Mouse (Mus musculus) MEL (cell line): ENCODE measurements around the gene Eif2s2. TPM values are rescaled to one million over a fixed set of nuclear protein-coding genes. Genes with fewer than 3 reads are reported as not detected.

Source experiments
- DNase-seq: peaks from one replicate; pipeline ENCODE4 v3.0.0; 2011; ENCODE audit warnings: low read depth, low spot score
- H3K27ac ChIP-seq: 2 replicates; pipeline ENCODE4 v1.5.1; 2012; ENCODE audit warnings: low read depth, mild to moderate bottlenecking, control low read depth, low read length, moderate library complexity; ENCODE audit not compliant: control insufficient read depth
- H3K27me3 ChIP-seq, 2 experiments: fragments of 150-350 bp in 1 of 2; sonication (generic) in 1 of 2; 2 replicates each; pipeline ENCODE4 v1.6.1; 2012; ENCODE audit warnings: low read length in 2 of 2, mild to moderate bottlenecking in 2 of 2, improper control_type of control experiment in 1 of 2, moderate library complexity in 1 of 2; ENCODE audit not compliant: insufficient read depth in 2 of 2, control insufficient read depth in 1 of 2
- H3K36me3 ChIP-seq, 2 experiments: 2 replicates each; pipeline ENCODE4 v1.6.1; 2012 to 2014; ENCODE audit warnings: low read length in 2 of 2, improper control_type of control experiment in 1 of 2, inconsistent platforms in 1 of 2, mild to moderate bottlenecking in 1 of 2; ENCODE audit not compliant: insufficient read depth in 2 of 2, control insufficient read depth in 1 of 2
- H3K4me1 ChIP-seq, 2 experiments: fragments of 150-350 bp in 1 of 2; sonication (generic) in 1 of 2; 2 replicates each; pipeline ENCODE4 v1.6.1; 2012; ENCODE audit warnings: low read length in 2 of 2, improper control_type of control experiment in 1 of 2, mild to moderate bottlenecking in 1 of 2; ENCODE audit not compliant: insufficient read depth in 2 of 2, control insufficient read depth in 1 of 2
- H3K4me3 ChIP-seq, 2 experiments: fragments of 150-350 bp in 1 of 2; sonication (generic) in 1 of 2; 2 replicates each; pipeline ENCODE4 v1.5.1; 2012; ENCODE audit warnings: low read depth in 2 of 2, low read length in 2 of 2, mild to moderate bottlenecking in 2 of 2, moderate library complexity in 2 of 2, control low read depth in 1 of 2, improper control_type of control experiment in 1 of 2; ENCODE audit not compliant: control insufficient read depth in 1 of 2, insufficient read depth in 1 of 2
- H3K79me2 ChIP-seq: 2 replicates; pipeline ENCODE4 v1.6.1; 2012; ENCODE audit warnings: mild to moderate bottlenecking, low read length, moderate library complexity; ENCODE audit not compliant: control insufficient read depth, poor library complexity, insufficient read depth
- H3K9ac ChIP-seq: 2 replicates; pipeline ENCODE4 v1.6.1; 2012; ENCODE audit warnings: low read depth, mild to moderate bottlenecking, control low read depth, low read length, moderate library complexity; ENCODE audit not compliant: control insufficient read depth, poor library complexity, severe bottlenecking
- H3K9me3 ChIP-seq: fragments of 150-350 bp; sonication (generic); replicated peaks from 2 replicates; pipeline ENCODE4 v1.6.1; 2012; ENCODE audit warnings: mild to moderate bottlenecking, low read length, improper control_type of control experiment, moderate library complexity; ENCODE audit not compliant: insufficient read depth
- CHD2 ChIP-seq: IDR thresholded peaks from 2 replicates; pipeline ENCODE4 v1.6.1; 2011; ENCODE audit warnings: low read length, improper control_type of control experiment
- E2F4 ChIP-seq: IDR thresholded peaks from 2 replicates; pipeline ENCODE4 v1.6.1; 2011; ENCODE audit warnings: low read depth, low read length, improper control_type of control experiment, borderline replicate concordance
- GABPA ChIP-seq: IDR thresholded peaks from 2 replicates; pipeline ENCODE4 v1.6.1; 2012; ENCODE audit warnings: low read depth, mild to moderate bottlenecking, inconsistent platforms, low read length, improper control_type of control experiment, moderate library complexity
- HCFC1 ChIP-seq: IDR thresholded peaks from 2 replicates; pipeline ENCODE4 v1.6.1; 2012; ENCODE audit warnings: low read depth, mild to moderate bottlenecking, inconsistent platforms, low read length, improper control_type of control experiment, moderate library complexity
- JUND ChIP-seq: IDR thresholded peaks from 2 replicates; pipeline ENCODE4 v1.6.1; 2011; ENCODE audit warnings: low read depth, mild to moderate bottlenecking, improper control_type of control experiment, low read length
- KAT2A ChIP-seq: conservative IDR thresholded peaks from 2 replicates; pipeline ENCODE4 v1.6.1; 2012; ENCODE audit warnings: low read depth, low read length, improper control_type of control experiment, inconsistent platforms
- MAZ ChIP-seq: IDR thresholded peaks from 2 replicates; pipeline ENCODE4 v1.6.1; 2012; ENCODE audit warnings: low read depth, mild to moderate bottlenecking, inconsistent platforms, low read length, improper control_type of control experiment
- MEF2A ChIP-seq: IDR thresholded peaks from 2 replicates; pipeline ENCODE4 v1.6.1; 2014; ENCODE audit warnings: low read depth, mild to moderate bottlenecking, inconsistent platforms, low read length, improper control_type of control experiment; ENCODE audit not compliant: poor library complexity, insufficient replicate concordance, severe bottlenecking; ENCODE audit errors: extremely low read depth
- MXI1 ChIP-seq: IDR thresholded peaks from 2 replicates; pipeline ENCODE4 v1.6.1; 2011; ENCODE audit warnings: mild to moderate bottlenecking, low read depth, low read length, improper control_type of control experiment
- MYB ChIP-seq: IDR thresholded peaks from 2 replicates; pipeline ENCODE4 v1.6.1; 2011; ENCODE audit warnings: mild to moderate bottlenecking, low read depth, low read length, improper control_type of control experiment
- MYC ChIP-seq: IDR thresholded peaks from 2 replicates; pipeline ENCODE4 v1.6.1; 2011; ENCODE audit warnings: low read depth, mild to moderate bottlenecking, low read length, improper control_type of control experiment, moderate library complexity
- NRF1 ChIP-seq: IDR thresholded peaks from 2 replicates; pipeline ENCODE4 v1.6.1; 2014; ENCODE audit warnings: low read depth, mild to moderate bottlenecking, inconsistent platforms, low read length, improper control_type of control experiment, moderate library complexity; ENCODE audit not compliant: poor library complexity, insufficient read depth, severe bottlenecking
- POLR2AphosphoS2 ChIP-seq: IDR thresholded peaks from 2 replicates; pipeline ENCODE4 v1.6.1; 2011; ENCODE audit warnings: low read length, improper control_type of control experiment
- POLR2AphosphoS5 ChIP-seq: IDR thresholded peaks from 2 replicates; pipeline ENCODE4 v1.6.1; 2012; ENCODE audit warnings: low read depth, borderline replicate concordance, mild to moderate bottlenecking, inconsistent platforms, low read length, moderate library complexity, mixed read lengths
- RAD21 ChIP-seq: IDR thresholded peaks from 2 replicates; pipeline ENCODE4 v1.6.1; 2011; ENCODE audit warnings: mild to moderate bottlenecking, low read depth, low read length, improper control_type of control experiment
- TAL1 ChIP-seq: IDR thresholded peaks from 2 replicates; pipeline ENCODE4 v1.6.1; 2012; ENCODE audit warnings: mild to moderate bottlenecking, inconsistent platforms, low read length, moderate library complexity, mixed read lengths
- TBP ChIP-seq: IDR thresholded peaks from 2 replicates; pipeline ENCODE4 v1.8.0; 2011; ENCODE audit warnings: low read depth, low read length, improper control_type of control experiment
- TCF12 ChIP-seq: IDR thresholded peaks from 2 replicates; pipeline ENCODE4 v1.6.1; 2014; ENCODE audit warnings: low read depth, mild to moderate bottlenecking, inconsistent platforms, low read length, improper control_type of control experiment, moderate library complexity
- UBTF ChIP-seq: IDR thresholded peaks from 2 replicates; pipeline ENCODE4 v1.6.1; 2012; ENCODE audit warnings: low read depth, mild to moderate bottlenecking, inconsistent platforms, low read length, improper control_type of control experiment, moderate library complexity, borderline replicate concordance; ENCODE audit not compliant: insufficient read depth
- USF2 ChIP-seq, 2 experiments: IDR thresholded peaks; 2 replicates each; pipeline ENCODE4 v1.6.1; 2011 to 2012; ENCODE audit warnings: improper control_type of control experiment in 2 of 2, low read length in 2 of 2, borderline replicate concordance in 1 of 2, inconsistent platforms in 1 of 2, low read depth in 1 of 2, mild to moderate bottlenecking in 1 of 2; ENCODE audit not compliant: insufficient read depth in 1 of 2
- ZC3H11A ChIP-seq: IDR thresholded peaks from 2 replicates; pipeline ENCODE4 v1.6.1; 2012; ENCODE audit warnings: low read depth, mild to moderate bottlenecking, inconsistent platforms, low read length, improper control_type of control experiment
- polyA plus RNA-seq, 2 experiments: library from polyadenylated mRNA; stranded (reverse) in 1 of 2; unstranded in 1 of 2; fragments of >175 nt in 1 of 2; fragments of >200 nt in 1 of 2; gene quantifications; 2 replicates each; pipeline versions ENCODE4 v1.2.1 to v1.2.4; 2012; ENCODE audit warnings: low replicate concordance in 2 of 2, low read depth in 1 of 2; ENCODE audit not compliant: insufficient read length in 2 of 2, insufficient read depth in 1 of 2, missing spikeins in 1 of 2
- total RNA-seq: library from RNA; depleted of rRNA; stranded (reverse); fragments of 300-350 nt; gene quantifications from 2 replicates; pipeline ENCODE4 v1.2.3, GENCODE M21; 2012

The Eif2s2 gene
- total and polyA plus RNA-seq, 3 experiments, result 105 to 274 (median 172) TPM

DNA sequence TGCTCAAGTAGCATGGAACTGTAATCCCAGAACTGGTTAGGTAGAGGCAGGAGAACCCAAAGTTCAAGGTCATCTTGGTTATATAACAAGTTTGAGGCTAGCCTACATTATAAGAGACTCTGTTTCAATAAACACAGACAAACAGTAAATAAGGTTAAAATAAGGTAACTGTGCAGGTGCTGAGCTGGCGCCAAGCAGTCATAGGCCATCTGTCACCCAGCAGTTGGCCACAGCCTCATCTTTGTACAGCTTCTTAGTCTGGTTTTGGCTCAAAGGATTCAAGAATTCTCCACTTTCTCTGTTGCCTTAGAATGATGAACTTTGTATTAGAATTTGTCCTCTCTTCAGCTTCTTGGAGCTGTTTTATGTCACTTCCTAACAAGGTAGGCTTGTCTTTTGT, 24.6 kb downstream of the Eif2s2 start:
- Histone ChIP-seq H3K36me3 (peaks cover 0 to 23% of the 10 kb centered on the region in 2 experiments; a peak in 2 of 4 replicates), H3K4me1 (no peaks in the 10 kb centered on the region)

DNA sequence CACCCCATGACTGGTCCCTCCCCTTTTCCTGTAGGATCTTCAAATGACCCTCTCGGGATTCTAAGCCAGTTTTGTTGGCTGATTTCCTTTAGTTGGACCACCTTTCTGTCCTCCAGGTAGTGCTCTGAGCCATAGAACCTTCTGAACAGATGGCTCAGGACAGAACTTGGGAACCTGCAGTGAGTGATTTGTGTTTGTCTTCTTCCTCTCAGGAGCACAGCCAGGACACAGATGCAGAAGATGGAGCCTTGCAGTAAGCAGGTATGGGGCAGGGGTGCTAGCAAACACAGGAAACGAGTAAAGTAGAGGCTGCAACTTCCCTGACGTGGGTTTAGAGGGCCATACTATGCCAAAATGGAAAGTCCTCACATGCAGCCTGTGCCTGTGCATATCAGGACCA, 27.0 kb downstream of the Eif2s2 start:
- DNase-seq, result no peak
- H3K27me3 ChIP-seq, result no peaks in the 10 kb centered on the region
- H3K4me3 ChIP-seq, result no peak overlapping the region
- H3K9ac ChIP-seq, result no peak overlapping the region
- H3K4me1 ChIP-seq, result no peaks in the 10 kb centered on the region
- H3K27ac ChIP-seq, result no peak overlapping the region
- H3K36me3 ChIP-seq, result peaks cover 0 to 25% of the 10 kb centered on the region in 2 experiments; a peak in 2 of 4 replicates
- no peaks in the 10 kb centered on the region for H3K79me2 ChIP-seq
- no peaks in the 10 kb centered on the region for H3K9me3 ChIP-seq
- TF ChIP-seq POLR2AphosphoS5, result no peak
- TF ChIP-seq E2F4, result no peak
- no peak for TF ChIP-seq KAT2A
- no peak for TF ChIP-seq NRF1
- no peak for TF ChIP-seq ZC3H11A
- TF ChIP-seq, all 39 proteins: peak for 0

More for the DNA sequence above, 24.6 kb downstream of the Eif2s2 start:
- TF ChIP-seq KAT2A, result no peak
- TF ChIP-seq MYB, result no peak
- TF ChIP-seq TAL1, result no peak
- TF ChIP-seq GABPA, result no peak
- TF ChIP-seq TBP, result no peak
- TF ChIP-seq POLR2AphosphoS2, result no peak
- no peak for TF ChIP-seq MEF2A
- TF ChIP-seq E2F4, result no peak
- TF ChIP-seq MXI1, result no peak
- no peak for TF ChIP-seq MAZ
- no peak for TF ChIP-seq TCF12
- TF ChIP-seq POLR2AphosphoS5, result no peak
- no peak for TF ChIP-seq MYC
- TF ChIP-seq JUND, result no peak
- TF ChIP-seq UBTF, result no peak
- no peak for TF ChIP-seq USF2 (IDR thresholded peaks at IDR 0.05; ENCODE audit: borderline replicate concordance in 1 of 2, insufficient read depth in 1 of 2, low read depth in 1 of 2, low read length in 2 of 2)
- no peak for TF ChIP-seq RAD21
- no peak for TF ChIP-seq CHD2
- TF ChIP-seq HCFC1, result no peak
- no peaks in the 10 kb centered on the region for H3K27me3 ChIP-seq
- H3K9ac ChIP-seq, result no peak overlapping the region
- no peaks in the 10 kb centered on the region for H3K79me2 ChIP-seq
- no peaks in the 10 kb centered on the region for H3K9me3 ChIP-seq
- no peak overlapping the region for H3K4me3 ChIP-seq
- H3K27ac ChIP-seq, result no peak overlapping the region
- no peak for DNase-seq
